Mouse (Mus musculus): Measurements from ENCODE around the gene Myo18a.

- TF ChIP-seq CTCF (IDR thresholded peaks at IDR 0.05; ENCODE audit: control insufficient read depth, insufficient read depth, insufficient read length) (no peak), MYOG (IDR thresholded peaks at IDR 0.05; ENCODE audit: control insufficient read depth, extremely low read depth, insufficient read length) (no peak), MYOD1 (IDR thresholded peaks at IDR 0.05; ENCODE audit: control insufficient read depth, insufficient read length, low read depth) (no peak), USF1 (IDR thresholded peaks at IDR 0.05; ENCODE audit: low read depth) (no peak), MAX (IDR thresholded peaks at IDR 0.05) (no peak), CEBPB (IDR thresholded peaks at IDR 0.05; ENCODE audit: low read depth) (no peak), FOSL1 (IDR thresholded peaks at IDR 0.05; ENCODE audit: insufficient read depth, low read length, poor library complexity, severe bottlenecking) (no peak)
Measured at GRCm38 (mm10) chr11:77792566-77792909, 29.5 kb downstream of the Myo18a start.
